In the genomic region with DNA sequence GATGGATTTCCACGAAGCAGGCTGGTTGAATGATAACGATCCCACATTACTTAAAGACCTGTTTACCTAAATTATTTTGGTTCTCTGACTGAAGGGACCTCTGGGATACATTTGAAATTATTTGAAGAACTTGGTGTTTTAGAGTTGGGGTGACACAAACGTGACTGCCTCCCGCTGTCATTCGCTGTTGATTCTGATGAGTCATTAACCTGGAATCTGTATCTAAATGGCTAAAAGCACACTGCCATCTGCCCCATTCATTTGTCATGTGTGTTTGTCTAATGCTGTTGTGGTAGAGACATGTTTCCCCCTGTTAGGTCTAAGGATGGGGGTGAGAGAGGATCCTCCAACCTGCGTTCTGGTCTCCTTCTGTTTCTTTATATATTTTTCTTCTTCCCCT, we compare ENCODE assay signal across 14 mouse cellular contexts.
"Had no signal": no experiment of that assay in that cellular context is flagged by ENCODE, and none has a peak within 500 bp of the region (broad histone marks: within the 10 kb centered on the region; RNA-seq: fewer than 3 reads in every experiment).

No protein-coding gene starts in this region.

- H3K4me1 ChIP-seq: liver, embryonic 15.5 days; lung, embryonic 15.5 days; midbrain, embryonic 10.5 days; midbrain, embryonic 12.5 days; neural tube, embryonic 12.5 days had no signal

- ATAC-seq: liver, postnatal 0 days; midbrain, embryonic 16.5 days had no signal

- H3K9ac ChIP-seq: liver, embryonic 15.5 days; liver, postnatal 0 days; lung, embryonic 15.5 days; midbrain, embryonic 12.5 days; neural tube, embryonic 12.5 days had no signal

- H3K4me2 ChIP-seq: liver, embryonic 15.5 days; lung, embryonic 15.5 days; midbrain, embryonic 12.5 days; neural tube, embryonic 12.5 days had no signal

- H3K9me3 ChIP-seq: liver, embryonic 15.5 days; lung, embryonic 15.5 days; midbrain, embryonic 10.5 days; midbrain, embryonic 12.5 days; neural tube, embryonic 12.5 days had no signal

- H3K27ac ChIP-seq: liver, embryonic 15.5 days; lung, embryonic 15.5 days; midbrain, embryonic 10.5 days; midbrain, embryonic 12.5 days; neural tube, embryonic 12.5 days had no signal

- H3K4me3 ChIP-seq: liver, embryonic 15.5 days; lung, embryonic 15.5 days; midbrain, embryonic 10.5 days; midbrain, embryonic 12.5 days; neural tube, embryonic 12.5 days had no signal

- H3K27me3 ChIP-seq: liver, embryonic 15.5 days; lung, embryonic 15.5 days; midbrain, embryonic 12.5 days; neural tube, embryonic 12.5 days had no signal

- H3K36me3 ChIP-seq: liver, embryonic 15.5 days; lung, embryonic 15.5 days; midbrain, embryonic 10.5 days; midbrain, embryonic 12.5 days; neural tube, embryonic 12.5 days had no signal

- DNase-seq: liver, postnatal 0 days; lung, adult 2 months; lung, postnatal 4 days; midbrain, embryonic 14.5 days; right cerebral cortex, postnatal 14 days; thymus, adult 18-20 months; thymus, postnatal 14 days; thymus, postnatal 36 days had no signal
